Mouse (Mus musculus): ENCODE results near the gene Eif3i.

DNA sequence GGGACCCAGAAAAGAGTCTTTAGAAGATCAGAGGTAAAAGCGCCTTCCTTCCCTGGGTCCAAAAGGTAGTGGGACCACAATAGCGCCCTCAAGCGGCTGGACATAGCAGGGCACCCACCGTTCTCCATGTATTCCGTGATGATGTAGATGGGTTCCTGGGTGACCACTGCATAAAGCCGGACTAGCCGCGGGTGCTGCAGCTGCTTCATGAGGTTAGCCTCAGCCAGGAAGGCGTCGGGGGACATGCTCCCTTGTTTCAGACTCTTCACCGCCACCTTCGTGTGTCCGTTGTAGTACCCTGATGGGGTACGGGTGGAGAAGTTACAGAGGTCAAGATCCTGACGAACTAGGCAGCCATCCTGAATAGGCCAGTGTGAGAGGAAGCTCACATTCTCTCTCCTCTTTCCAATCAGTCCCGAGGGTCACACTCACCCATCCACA, 45.0 kb downstream of the Eif3i start:
- TF ChIP-seq CTCF (IDR thresholded peaks at IDR 0.05), result peak; percentile 80
- TF ChIP-seq EP300 (IDR thresholded peaks at IDR 0.05), result no peak

Measured in lung, postnatal 0 days (tissue).